Mouse (Mus musculus): Measurements from ENCODE around the gene Pi4ka. TPM values are rescaled to one million over a fixed set of nuclear protein-coding genes. Genes with fewer than 3 reads are reported as not detected.

Pi4ka gene
- polyA plus RNA-seq (2015; fragmentation: Nextera tagmentation; extraction: Ambion mirVana), result 23.1 and 28.6 TPM in 2 replicates

DNA sequence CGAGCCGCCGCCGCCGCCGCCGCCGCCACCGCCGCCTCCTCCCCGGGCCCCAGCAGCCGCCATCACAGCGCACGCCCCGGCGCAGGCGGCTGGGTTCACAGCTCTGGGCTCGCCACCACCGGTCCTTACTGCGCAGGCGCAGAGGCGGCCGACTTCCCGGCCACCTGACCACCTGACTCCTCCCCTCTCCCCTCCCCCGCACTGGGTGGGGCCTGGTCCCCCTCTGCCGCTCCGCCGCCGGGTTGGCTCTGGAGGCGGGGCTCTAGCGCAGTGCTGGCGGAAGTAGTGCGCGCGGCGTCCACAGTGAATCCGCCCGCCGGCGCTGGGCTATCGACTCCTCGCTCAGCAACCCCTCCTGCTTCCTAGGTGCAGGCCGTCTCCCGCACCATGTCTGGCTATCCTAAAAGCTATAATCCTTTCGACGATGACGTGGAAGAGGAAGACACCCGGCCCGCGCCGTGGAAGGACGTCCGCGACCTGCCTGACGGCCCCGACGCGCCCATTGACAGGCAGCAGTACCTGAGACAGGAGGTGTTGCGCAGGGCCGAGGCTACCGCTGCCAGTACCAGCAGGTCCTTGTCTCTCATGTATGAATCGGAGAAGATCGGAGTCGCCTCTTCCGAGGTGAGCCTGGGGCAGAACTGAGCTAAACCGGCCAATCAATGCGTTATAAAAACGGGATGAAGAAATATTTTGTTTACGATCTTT is at the start of gene Pi4ka, which contains the start of gene Snap29:
TSS of gene Pi4ka (minus strand) at position 579 of the 708 bp plus-strand sequence.
TSS of gene Snap29 (plus strand) at position 251 of the 708 bp plus-strand sequence.
- H3K9me3 ChIP-seq (ENCODE audit: control insufficient read depth, low read length), result no peaks in the 10 kb centered on the region
- H3K9ac ChIP-seq (ENCODE audit: low read depth, low read length), result peak within 1 kb of the TSS; percentile 86
- no peaks in the 10 kb centered on the region for H3K27me3 ChIP-seq (replicated peaks; ENCODE audit: control insufficient read depth, insufficient read depth, low read length)
- ATAC-seq, result peak; percentile 98
- peaks cover 25% of the 10 kb centered on the region for H3K4me1 ChIP-seq (ENCODE audit: control insufficient read depth, insufficient read depth, low read length)
- peak within 1 kb of the TSS; percentile 89 for H3K4me3 ChIP-seq (ENCODE audit: low read length)
- H3K36me3 ChIP-seq (ENCODE audit: control insufficient read depth, insufficient read depth, low read length), result no peaks in the 10 kb centered on the region
- H3K27ac ChIP-seq (ENCODE audit: low read length), result peak within 1 kb of the TSS; percentile 69
- WGBS, result under 1% methylated on average over 55 of the region's 69 CpGs
- H3K4me2 ChIP-seq (ENCODE audit: low read depth, low read length), result peak within 1 kb of the TSS; percentile 68

DNA sequence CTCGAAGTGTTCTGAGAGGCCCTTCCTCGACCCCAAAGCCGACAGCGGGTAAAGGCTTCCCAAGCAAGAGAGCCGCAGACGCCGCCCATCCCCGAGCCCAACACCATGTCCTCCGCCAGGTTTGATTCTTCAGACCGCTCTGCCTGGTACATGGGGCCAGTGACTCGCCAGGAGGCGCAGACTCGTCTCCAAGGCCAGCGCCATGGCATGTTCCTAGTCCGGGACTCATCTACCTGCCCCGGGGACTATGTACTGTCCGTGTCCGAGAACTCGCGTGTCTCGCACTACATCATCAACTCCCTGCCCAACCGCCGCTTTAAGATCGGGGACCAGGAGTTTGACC is 46.2 kb upstream of the Pi4ka start:
- peaks cover 8% of the 10 kb centered on the region for H3K4me1 ChIP-seq (ENCODE audit: control insufficient read depth, insufficient read depth, low read length)
- peak overlapping the region; percentile 99 for H3K9ac ChIP-seq (ENCODE audit: low read depth, low read length)
- ATAC-seq, result peak; percentile 47; the same call in 1 of the 2 replicates
- WGBS, result 0% methylated on average over 24 of the region's 24 CpGs
- H3K27ac ChIP-seq (ENCODE audit: low read length), result peak overlapping the region; percentile 91
- peak overlapping the region; percentile 64 for H3K4me2 ChIP-seq (ENCODE audit: low read depth, low read length)
- peaks cover 5% of the 10 kb centered on the region; the same call in 1 of the 2 replicates for H3K36me3 ChIP-seq (ENCODE audit: control insufficient read depth, insufficient read depth, low read length)
- no peaks in the 10 kb centered on the region for H3K9me3 ChIP-seq (ENCODE audit: control insufficient read depth, low read length)
- H3K27me3 ChIP-seq (replicated peaks; ENCODE audit: control insufficient read depth, insufficient read depth, low read length), result no peaks in the 10 kb centered on the region
- peak overlapping the region; percentile 97 for H3K4me3 ChIP-seq (ENCODE audit: low read length)

DNA sequence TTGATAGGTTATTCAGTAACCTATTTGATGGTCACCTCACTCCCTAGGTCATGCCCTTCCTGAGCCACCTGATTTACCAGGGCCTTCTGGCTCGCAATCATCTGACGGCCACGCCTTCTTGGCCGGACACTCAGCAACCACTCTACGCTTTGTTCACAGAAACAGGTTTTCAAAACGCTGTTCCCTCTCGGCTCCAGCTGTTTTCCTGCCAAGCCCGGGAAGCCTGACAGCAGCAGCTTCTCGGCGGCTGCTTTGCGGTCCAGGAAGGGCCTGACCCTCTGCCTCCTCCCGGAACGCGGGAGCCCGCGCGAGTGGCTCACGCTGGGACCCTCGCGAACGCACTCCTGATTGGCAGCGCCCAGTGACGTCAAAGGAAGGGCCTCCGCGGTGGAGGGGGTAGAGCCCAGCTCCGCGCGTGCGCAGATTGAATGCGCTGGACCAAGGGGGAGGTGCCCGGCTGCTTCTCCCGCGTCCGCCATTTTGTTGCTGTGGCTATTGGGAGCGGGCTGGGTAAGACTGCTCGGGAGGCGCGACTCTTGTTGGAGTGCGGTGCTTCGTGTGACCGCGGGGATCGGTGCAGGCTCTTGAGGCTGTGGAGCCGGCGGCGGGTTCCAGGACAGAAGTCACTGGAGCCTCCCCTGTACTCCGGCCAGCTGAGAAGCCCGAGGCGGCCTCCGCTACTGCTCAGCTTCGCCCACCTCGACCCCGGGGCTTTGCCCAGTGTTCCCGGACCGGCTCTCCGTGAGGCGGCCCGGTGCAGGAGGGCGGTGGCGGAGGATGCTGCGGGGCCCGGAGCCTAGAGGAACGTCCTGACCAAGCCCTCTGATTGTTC is 45.6 kb upstream of the Pi4ka start, which contains the start of gene Crkl:
TSS of gene Crkl (plus strand) at position 447 of the 832 bp plus-strand sequence.
- whole genome bisulfite sequencing, result under 1% methylated on average over 63 of the region's 63 CpGs
- H3K4me1 ChIP-seq (ENCODE audit: control insufficient read depth, insufficient read depth, low read length), result peaks cover 8% of the 10 kb centered on the region
- peak within 1 kb of the TSS; percentile 91 for H3K27ac ChIP-seq (ENCODE audit: low read length)
- peak; percentile 97 for ATAC-seq
- 0 out of 2 replicates have a peak, but pooled peaks cover 3% of the 10 kb centered on the region for H3K36me3 ChIP-seq (ENCODE audit: control insufficient read depth, insufficient read depth, low read length)
- H3K27me3 ChIP-seq (replicated peaks; ENCODE audit: control insufficient read depth, insufficient read depth, low read length), result no peaks in the 10 kb centered on the region
- H3K4me3 ChIP-seq (ENCODE audit: low read length), result peak within 1 kb of the TSS; percentile 97
- no peaks in the 10 kb centered on the region for H3K9me3 ChIP-seq (ENCODE audit: control insufficient read depth, low read length)
- H3K9ac ChIP-seq (ENCODE audit: low read depth, low read length), result peak within 1 kb of the TSS; percentile 99
- H3K4me2 ChIP-seq (ENCODE audit: low read depth, low read length), result peak within 1 kb of the TSS; percentile 64

DNA sequence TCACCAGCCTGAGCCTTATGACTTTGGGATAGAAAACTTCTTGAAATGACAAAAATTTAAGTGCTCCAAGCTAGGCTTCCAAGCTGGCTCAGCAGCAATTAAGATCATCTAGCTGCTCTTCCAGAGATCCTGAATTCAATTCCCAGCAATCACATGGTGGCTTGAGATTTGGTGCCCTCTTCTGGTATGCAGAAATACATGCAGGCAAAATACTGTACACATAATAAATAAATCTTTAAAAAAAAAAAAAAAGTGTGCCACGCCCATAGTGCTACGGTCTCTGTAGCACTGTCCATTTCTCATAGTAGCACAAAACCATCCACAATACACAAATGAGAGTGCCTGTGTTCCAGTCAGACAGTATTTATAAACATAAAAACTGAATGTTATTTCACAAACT is 26.5 kb upstream of the Pi4ka start:
- Histone ChIP-seq H3K9me3 (ENCODE audit: control insufficient read depth, low read length) (no peaks in the 10 kb centered on the region), H3K36me3 (ENCODE audit: control insufficient read depth, insufficient read depth, low read length) (peaks cover 5% of the 10 kb centered on the region; the same call in 1 of the 2 replicates), H3K27me3 (replicated peaks; ENCODE audit: control insufficient read depth, insufficient read depth, low read length) (no peaks in the 10 kb centered on the region), H3K4me3 (ENCODE audit: low read length) (no peak overlapping the region), H3K9ac (ENCODE audit: low read depth, low read length) (no peak overlapping the region), H3K27ac (ENCODE audit: low read length) (no peak overlapping the region), H3K4me2 (ENCODE audit: low read depth, low read length) (no peak overlapping the region), H3K4me1 (ENCODE audit: control insufficient read depth, insufficient read depth, low read length) (no peaks in the 10 kb centered on the region)
- no peak for ATAC-seq
- 68% methylated on average over 2 of the region's 2 CpGs for WGBS

DNA sequence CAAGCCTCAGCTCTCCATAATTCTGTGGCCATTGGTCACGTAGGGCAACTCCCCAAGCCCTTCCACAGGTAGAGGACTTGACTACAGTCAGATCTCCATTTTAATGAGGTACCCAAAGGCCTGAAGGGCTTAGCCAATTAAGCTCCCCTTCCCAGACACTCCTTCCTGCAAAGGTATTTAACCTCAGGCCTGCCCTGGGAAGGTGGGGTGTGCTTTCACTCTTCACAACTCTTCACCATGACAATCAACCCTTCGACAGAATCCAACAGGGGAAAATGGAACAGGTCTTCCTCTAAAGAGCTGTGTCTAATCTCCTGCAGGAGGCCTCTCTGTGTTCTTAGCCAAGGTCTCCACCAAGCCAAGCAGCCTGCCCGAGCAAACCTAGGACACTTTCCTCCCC is 16.9 kb upstream of the Pi4ka start:
- no peaks in the 10 kb centered on the region for H3K27me3 ChIP-seq (replicated peaks; ENCODE audit: control insufficient read depth, insufficient read depth, low read length)
- H3K9me3 ChIP-seq (ENCODE audit: control insufficient read depth, low read length), result no peaks in the 10 kb centered on the region
- WGBS, result 75% methylated on average over 3 of the region's 3 CpGs
- H3K36me3 ChIP-seq (ENCODE audit: control insufficient read depth, insufficient read depth, low read length), result peaks cover 15% of the 10 kb centered on the region
- no peak for ATAC-seq
- H3K4me1 ChIP-seq (ENCODE audit: control insufficient read depth, insufficient read depth, low read length), result no peaks in the 10 kb centered on the region
- no peak overlapping the region for H3K27ac ChIP-seq (ENCODE audit: low read length)
- no peak overlapping the region for H3K4me2 ChIP-seq (ENCODE audit: low read depth, low read length)
- H3K9ac ChIP-seq (ENCODE audit: low read depth, low read length), result no peak overlapping the region
- H3K4me3 ChIP-seq (ENCODE audit: low read length), result no peak overlapping the region

DNA sequence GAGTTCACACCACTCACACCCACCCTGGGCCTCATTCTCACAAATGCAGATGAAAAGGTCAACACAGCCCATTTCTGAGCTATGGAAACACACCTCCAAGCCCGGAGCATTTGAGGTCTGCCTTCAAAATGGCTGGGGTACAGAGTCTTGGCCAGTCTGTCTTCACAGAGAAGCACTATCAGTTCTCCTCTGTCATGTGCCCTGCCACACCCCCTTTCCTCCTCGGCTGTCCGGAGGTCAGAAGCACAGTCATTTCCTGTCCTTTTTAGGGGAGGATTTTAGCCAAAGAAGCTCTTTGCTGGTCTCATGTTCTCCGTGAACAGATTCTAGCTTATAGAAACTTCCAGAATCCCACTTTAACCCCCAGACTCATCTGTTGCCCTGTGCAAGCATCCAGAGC is 4.1 kb upstream of the Pi4ka start:
- ATAC-seq, result no peak
- H3K9ac ChIP-seq (ENCODE audit: low read depth, low read length), result no peak overlapping the region
- H3K4me1 ChIP-seq (ENCODE audit: control insufficient read depth, insufficient read depth, low read length), result peaks cover 15% of the 10 kb centered on the region
- no peaks in the 10 kb centered on the region for H3K36me3 ChIP-seq (ENCODE audit: control insufficient read depth, insufficient read depth, low read length)
- no peak overlapping the region for H3K4me2 ChIP-seq (ENCODE audit: low read depth, low read length)
- no peak overlapping the region for H3K27ac ChIP-seq (ENCODE audit: low read length)
- H3K4me3 ChIP-seq (ENCODE audit: low read length), result no peak overlapping the region
- no peaks in the 10 kb centered on the region for H3K9me3 ChIP-seq (ENCODE audit: control insufficient read depth, low read length)
- 39% methylated on average over 4 of the region's 4 CpGs for WGBS
- no peaks in the 10 kb centered on the region for H3K27me3 ChIP-seq (replicated peaks; ENCODE audit: control insufficient read depth, insufficient read depth, low read length)

DNA sequence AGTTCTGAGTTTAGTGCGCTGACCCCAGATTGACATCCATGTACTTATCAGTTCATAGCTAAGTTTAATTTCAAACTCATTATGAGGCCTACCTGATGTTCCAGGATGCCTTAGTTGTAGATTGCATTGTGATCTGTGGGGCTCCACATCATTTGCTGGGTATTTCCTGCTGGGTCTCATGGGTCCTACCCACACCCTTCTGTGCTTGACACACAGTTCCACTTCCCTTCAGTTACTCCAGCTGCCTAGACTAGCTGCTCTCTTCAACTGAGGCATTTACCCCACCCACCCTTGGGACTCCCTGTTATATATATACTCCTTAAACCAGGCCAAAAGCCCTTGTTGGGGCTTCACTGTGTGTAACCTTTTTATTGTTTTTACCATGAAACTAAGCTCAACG is 2.9 kb upstream of the Pi4ka start:
- ATAC-seq, result no peak
- Histone ChIP-seq H3K36me3 (ENCODE audit: control insufficient read depth, insufficient read depth, low read length) (no peaks in the 10 kb centered on the region), H3K4me1 (ENCODE audit: control insufficient read depth, insufficient read depth, low read length) (peaks cover 25% of the 10 kb centered on the region), H3K9me3 (ENCODE audit: control insufficient read depth, low read length) (no peaks in the 10 kb centered on the region), H3K27ac (ENCODE audit: low read length) (no peak overlapping the region), H3K4me3 (ENCODE audit: low read length) (no peak overlapping the region), H3K4me2 (ENCODE audit: low read depth, low read length) (no peak overlapping the region), H3K27me3 (replicated peaks; ENCODE audit: control insufficient read depth, insufficient read depth, low read length) (no peaks in the 10 kb centered on the region), H3K9ac (ENCODE audit: low read depth, low read length) (no peak overlapping the region)
- 88% methylated on average over 2 of the region's 2 CpGs for WGBS

DNA sequence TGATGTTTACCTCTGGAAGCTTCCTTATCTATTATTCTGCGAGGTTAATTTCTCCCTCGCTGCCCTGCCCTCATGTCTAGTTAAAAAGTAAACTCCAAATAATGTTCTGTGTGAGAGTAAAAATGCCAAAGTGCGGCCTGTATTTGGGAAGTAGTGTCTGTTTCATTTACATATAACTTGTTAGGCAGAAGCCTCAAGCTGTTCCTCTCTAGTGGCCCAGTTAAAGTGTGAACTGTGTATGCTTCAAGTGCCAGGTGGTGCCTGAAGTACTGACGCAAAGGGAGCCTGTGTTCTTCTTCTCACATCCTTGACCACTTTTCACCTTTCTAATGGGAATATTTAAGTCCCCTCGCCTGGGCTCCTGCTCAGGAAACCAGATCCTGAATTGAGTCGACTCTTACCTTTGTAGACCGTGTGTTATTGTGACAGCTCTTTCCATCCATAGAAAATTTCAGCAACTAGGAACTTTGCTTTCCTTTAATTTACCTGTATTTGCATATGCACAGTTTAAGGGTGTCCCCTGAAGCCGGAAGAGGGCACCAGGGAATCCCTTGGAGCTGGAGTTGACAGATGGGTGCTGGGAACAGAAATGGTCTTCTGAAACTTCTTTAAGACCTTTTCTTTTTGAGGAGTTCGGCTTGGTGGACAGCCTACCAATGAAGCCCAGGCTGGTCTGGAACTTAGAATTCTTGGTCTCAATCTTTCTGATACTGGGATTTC is 558 bp upstream of the Pi4ka start:
- H3K27ac ChIP-seq (ENCODE audit: low read length), result peak overlapping the region; percentile 69

DNA sequence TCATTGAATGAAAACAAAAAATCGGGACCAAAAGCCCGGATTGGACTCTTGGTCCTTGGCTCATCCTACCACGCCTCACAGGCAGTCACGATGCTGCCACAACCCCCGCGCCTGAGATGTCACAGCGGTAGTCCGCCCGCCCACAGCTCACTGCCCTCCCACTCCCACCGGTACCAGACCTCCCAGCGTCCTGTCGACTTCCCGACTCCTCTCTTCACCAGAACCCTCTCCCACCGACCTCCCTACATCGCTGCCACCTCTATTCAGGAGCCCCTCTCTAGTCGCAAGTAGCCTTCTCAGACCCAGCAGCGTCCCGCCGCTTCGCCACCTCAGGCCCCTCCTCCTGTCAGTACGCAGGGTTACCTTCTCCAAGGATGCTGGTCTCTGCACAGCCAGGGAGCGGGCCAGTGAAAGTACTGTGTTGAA is 830 bp downstream of the Pi4ka start:
- Histone ChIP-seq H3K4me3 (ENCODE audit: low read length) (peak overlapping the region; percentile 89), H3K36me3 (ENCODE audit: control insufficient read depth, insufficient read depth, low read length) (no peaks in the 10 kb centered on the region), H3K9ac (ENCODE audit: low read depth, low read length) (peak overlapping the region; percentile 84), H3K27ac (ENCODE audit: low read length) (peak overlapping the region; percentile 69), H3K27me3 (replicated peaks; ENCODE audit: control insufficient read depth, insufficient read depth, low read length) (no peaks in the 10 kb centered on the region), H3K4me1 (ENCODE audit: control insufficient read depth, insufficient read depth, low read length) (peaks cover 24% of the 10 kb centered on the region), H3K9me3 (ENCODE audit: control insufficient read depth, low read length) (no peaks in the 10 kb centered on the region), H3K4me2 (ENCODE audit: low read depth, low read length) (peak overlapping the region; percentile 53)
- ATAC-seq, result peak; percentile 77
- WGBS, result under 1% methylated on average over 22 of the region's 22 CpGs

More for the DNA sequence above, 558 bp upstream of the Pi4ka start:
- no peak for ATAC-seq
- H3K27me3 ChIP-seq (replicated peaks; ENCODE audit: control insufficient read depth, insufficient read depth, low read length), result no peaks in the 10 kb centered on the region
- peak overlapping the region; percentile 86 for H3K9ac ChIP-seq (ENCODE audit: low read depth, low read length)
- H3K4me2 ChIP-seq (ENCODE audit: low read depth, low read length), result peak overlapping the region; percentile 68
- WGBS, result 28% methylated on average over 9 of the region's 9 CpGs
- H3K4me3 ChIP-seq (ENCODE audit: low read length), result peak overlapping the region; percentile 89
- no peaks in the 10 kb centered on the region for H3K36me3 ChIP-seq (ENCODE audit: control insufficient read depth, insufficient read depth, low read length)
- H3K9me3 ChIP-seq (ENCODE audit: control insufficient read depth, low read length), result no peaks in the 10 kb centered on the region
- H3K4me1 ChIP-seq (ENCODE audit: control insufficient read depth, insufficient read depth, low read length), result peaks cover 25% of the 10 kb centered on the region
